Mouse (Mus musculus): ENCODE measurements around the gene Trank1. TPM values are rescaled to one million over a fixed set of nuclear protein-coding genes. Genes with fewer than 3 reads are reported as not detected.
A peak's percentile ranks its signal among the peaks of the same experiment; 100 is the strongest.

The Trank1 gene
- total and polyA plus RNA-seq, 3 experiments, result 0.13 to 0.66 (median 0.34) TPM

- in situ Hi-C loops (cut with MboI; ENCODE audit: low pct_ligation_motif_present, low pct_unique_long_range_greater_than_20kb, low sequenced_read_pairs), result no loop called here
- H3K4me3 ChIP-seq (replicated peaks in 1 of 3; ENCODE audit: low read depth in 2 of 3, low read length in 2 of 3, poor library complexity in 1 of 3), result no peak overlapping the region
- no peaks in the 10 kb centered on the region for H3K79me2 ChIP-seq (replicated peaks; ENCODE audit: control insufficient read depth, extremely low read depth, insufficient read depth, poor library complexity, severe bottlenecking)
- no peak overlapping the region for H3K4me2 ChIP-seq (ENCODE audit: insufficient read depth, low read depth, poor library complexity, severe bottlenecking)
- DNase-seq (ENCODE audit: extremely low read depth), result no peak
- H3K36me3 ChIP-seq (replicated peaks in 1 of 2; ENCODE audit: control insufficient read depth in 1 of 2, insufficient read depth in 1 of 2, low read length in 1 of 2), result peaks cover 0 to 4% of the 10 kb centered on the region in 2 experiments
- no peaks in the 10 kb centered on the region for H3K27me3 ChIP-seq (replicated peaks)
- no peaks in the 10 kb centered on the region for H3K9me3 ChIP-seq (replicated peaks; ENCODE audit: low read length)
- H3K9ac ChIP-seq (ENCODE audit: insufficient read depth, low read depth), result no peak overlapping the region
- peaks cover 8 to 40% of the 10 kb centered on the region in 2 experiments; a peak in 3 of 4 replicates for H3K4me1 ChIP-seq (ENCODE audit: control insufficient read depth in 1 of 2, insufficient read depth in 2 of 2)
- no peak overlapping the region for H3K27ac ChIP-seq (ENCODE audit: insufficient read depth, low read depth)
- no peak for TF ChIP-seq ELF1 (IDR thresholded peaks at IDR 0.05; ENCODE audit: low read depth, low read length)
- TF ChIP-seq TBP (conservative IDR thresholded peaks at IDR 0.05; ENCODE audit: low read depth, low read length), result no peak
- TF ChIP-seq MAZ (IDR thresholded peaks at IDR 0.05; ENCODE audit: low read depth, low read length), result no peak
- TF ChIP-seq IRF4 (IDR thresholded peaks at IDR 0.05; ENCODE audit: low read depth, low read length), result no peak
- dilution Hi-C loops (cut with MboI; ENCODE audit: extremely low pct_ligation_motif_present, extremely low pct_unique_long_range_greater_than_20kb, low sequenced_read_pairs), result no loop called here
Observed at GRCm38 (mm10) chr9:111395265-111395664, 83.7 kb downstream of the Trank1 start.

GRCm38 (mm10) chr9:111398059-111398458 lies 86.5 kb downstream of the Trank1 start:
- H3K4me3 ChIP-seq (replicated peaks in 1 of 3; ENCODE audit: low read depth in 2 of 3, low read length in 2 of 3, poor library complexity in 1 of 3), result no peak overlapping the region
- in situ Hi-C loops (cut with MboI; ENCODE audit: low pct_ligation_motif_present, low pct_unique_long_range_greater_than_20kb, low sequenced_read_pairs) (no loop called here), dilution Hi-C loops (cut with MboI; ENCODE audit: extremely low pct_ligation_motif_present, extremely low pct_unique_long_range_greater_than_20kb, low sequenced_read_pairs) (no loop called here)
- H3K9me3 ChIP-seq (replicated peaks; ENCODE audit: low read length), result no peaks in the 10 kb centered on the region
- peaks cover 8 to 40% of the 10 kb centered on the region in 2 experiments; a peak in 3 of 4 replicates for H3K4me1 ChIP-seq (ENCODE audit: control insufficient read depth in 1 of 2, insufficient read depth in 2 of 2)
- H3K27me3 ChIP-seq (replicated peaks), result no peaks in the 10 kb centered on the region
- H3K27ac ChIP-seq (ENCODE audit: insufficient read depth, low read depth), result no peak overlapping the region
- peak; percentile 88 for TF ChIP-seq BHLHE40 (IDR thresholded peaks at IDR 0.05; ENCODE audit: low read depth, low read length)
- no peak for TF ChIP-seq PAX5 (IDR thresholded peaks at IDR 0.05; ENCODE audit: low read length)
- TF ChIP-seq ETS1 (conservative IDR thresholded peaks at IDR 0.05; ENCODE audit: low read depth, low read length), result peak; percentile 55; the same call in 1 of the 2 replicates
- TF ChIP-seq CHD2 (IDR thresholded peaks at IDR 0.05; ENCODE audit: low read length), result no peak
- TF ChIP-seq TCF12 (IDR thresholded peaks at IDR 0.05; ENCODE audit: low read depth, low read length), result no peak; the same call in 1 of the 2 replicates
- TF ChIP-seq KAT2A (IDR thresholded peaks at IDR 0.05; ENCODE audit: insufficient replicate concordance, low read length), result no peak
- no peak for TF ChIP-seq ZMIZ1 (IDR thresholded peaks at IDR 0.05; ENCODE audit: low read depth, low read length)
- no peak for TF ChIP-seq RAD21 (IDR thresholded peaks at IDR 0.05; ENCODE audit: low read depth, low read length)
- TF ChIP-seq IRF4 (IDR thresholded peaks at IDR 0.05; ENCODE audit: low read depth, low read length), result peak; percentile 21; the same call in 1 of the 2 replicates
- no peak for TF ChIP-seq MEF2A (IDR thresholded peaks at IDR 0.05; ENCODE audit: borderline replicate concordance, low read depth, low read length)
- TF ChIP-seq MYC (IDR thresholded peaks at IDR 0.05; ENCODE audit: low read depth, low read length), result no peak
- no peak for TF ChIP-seq MXI1 (IDR thresholded peaks at IDR 0.05; ENCODE audit: low read depth, low read length)
- no peaks in the 10 kb centered on the region for H3K36me3 ChIP-seq (replicated peaks in 1 of 2; ENCODE audit: control insufficient read depth in 1 of 2, insufficient read depth in 1 of 2, low read length in 1 of 2)
- no peak for DNase-seq (ENCODE audit: extremely low read depth)
- no peak overlapping the region for H3K4me2 ChIP-seq (ENCODE audit: insufficient read depth, low read depth, poor library complexity, severe bottlenecking)
- no peak overlapping the region for H3K9ac ChIP-seq (ENCODE audit: insufficient read depth, low read depth)
- H3K79me2 ChIP-seq (replicated peaks; ENCODE audit: control insufficient read depth, extremely low read depth, insufficient read depth, poor library complexity, severe bottlenecking), result no peaks in the 10 kb centered on the region
